Mouse (Mus musculus): ENCODE measurements around the gene Stx8. TPM values are rescaled to one million over a fixed set of nuclear protein-coding genes. Genes with fewer than 3 reads are reported as not detected.
A peak's percentile ranks its signal among the peaks of the same experiment; 100 is the strongest.

Stx8 gene
- polyA plus RNA-seq, 1 experiment from 2014 or later, result 23.4 TPM

DNA sequence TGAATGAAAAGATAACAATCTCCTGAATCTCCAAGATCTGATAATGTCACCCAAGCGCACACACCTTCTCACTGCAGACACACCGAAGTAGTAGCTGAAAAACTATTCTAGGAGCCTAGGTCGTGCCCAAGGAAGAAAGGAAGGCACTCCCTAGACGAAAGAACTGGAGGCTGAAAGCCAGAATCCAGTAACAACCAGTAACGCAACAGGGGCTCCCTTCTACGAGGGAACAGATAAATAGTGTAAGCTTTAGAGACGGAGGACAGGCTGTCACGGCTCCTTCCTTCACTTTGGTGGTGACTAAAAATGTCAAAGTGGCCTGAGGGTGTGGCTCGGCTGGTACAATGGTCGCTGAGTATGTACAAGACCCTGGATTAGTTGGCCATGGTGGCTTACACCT, 236.6 kb downstream of the Stx8 start:
- Histone ChIP-seq H3K4me3 (replicated peaks) (no peak overlapping the region), H3K36me3 (no peaks in the 10 kb centered on the region), H3K4me2 (no peak overlapping the region), H3K27ac (no peak overlapping the region), H3K27me3 (no peaks in the 10 kb centered on the region), H3K9ac (no peak overlapping the region), H3K4me1 (replicated peaks) (no peaks in the 10 kb centered on the region), H3K9me3 (replicated peaks) (no peaks in the 10 kb centered on the region)
- DNase-seq, result no peak
- no peak for ATAC-seq (ENCODE audit: low read depth)
- WGBS (ENCODE audit: insufficient replicate concordance), result 63% methylated on average over 10 of the region's 10 CpGs

GRCm38 (mm10) chr11:68203658-68204315, 237.8 kb downstream of the Stx8 start:
- no peak for ATAC-seq (ENCODE audit: low read depth)
- no peak overlapping the region for H3K4me3 ChIP-seq (replicated peaks)
- no peak overlapping the region for H3K27ac ChIP-seq
- no peaks in the 10 kb centered on the region for H3K4me1 ChIP-seq (replicated peaks)
- no peak overlapping the region for H3K9ac ChIP-seq
- WGBS (ENCODE audit: insufficient replicate concordance), result 57% methylated on average over 10 of the region's 10 CpGs
- no peaks in the 10 kb centered on the region for H3K27me3 ChIP-seq
- no peak overlapping the region for H3K4me2 ChIP-seq
- no peaks in the 10 kb centered on the region for H3K36me3 ChIP-seq
- no peak for DNase-seq
- H3K9me3 ChIP-seq (replicated peaks), result no peaks in the 10 kb centered on the region

GRCm38 (mm10) chr11:68204407-68204806, 238.4 kb downstream of the Stx8 start:
- Histone ChIP-seq H3K36me3 (no peaks in the 10 kb centered on the region), H3K27me3 (no peaks in the 10 kb centered on the region), H3K9ac (no peak overlapping the region), H3K4me2 (no peak overlapping the region), H3K9me3 (replicated peaks) (no peaks in the 10 kb centered on the region), H3K4me1 (replicated peaks) (no peaks in the 10 kb centered on the region), H3K27ac (no peak overlapping the region), H3K4me3 (replicated peaks) (no peak overlapping the region)
- DNase-seq (no peak), ATAC-seq (ENCODE audit: low read depth) (no peak)
- WGBS (ENCODE audit: insufficient replicate concordance), result 75% methylated on average over 5 of the region's 5 CpGs

GRCm38 (mm10) chr11:68205572-68206229, 239.7 kb downstream of the Stx8 start:
- H3K9ac ChIP-seq, result no peak overlapping the region
- H3K27ac ChIP-seq, result no peak overlapping the region
- no peaks in the 10 kb centered on the region for H3K9me3 ChIP-seq (replicated peaks)
- no peak overlapping the region for H3K4me2 ChIP-seq
- H3K4me3 ChIP-seq (replicated peaks), result no peak overlapping the region
- 66% methylated on average over 10 of the region's 10 CpGs for WGBS (ENCODE audit: insufficient replicate concordance)
- H3K4me1 ChIP-seq (replicated peaks), result no peaks in the 10 kb centered on the region
- H3K27me3 ChIP-seq, result no peaks in the 10 kb centered on the region
- no peak for DNase-seq
- no peaks in the 10 kb centered on the region for H3K36me3 ChIP-seq
- no peak for ATAC-seq (ENCODE audit: low read depth)

DNA sequence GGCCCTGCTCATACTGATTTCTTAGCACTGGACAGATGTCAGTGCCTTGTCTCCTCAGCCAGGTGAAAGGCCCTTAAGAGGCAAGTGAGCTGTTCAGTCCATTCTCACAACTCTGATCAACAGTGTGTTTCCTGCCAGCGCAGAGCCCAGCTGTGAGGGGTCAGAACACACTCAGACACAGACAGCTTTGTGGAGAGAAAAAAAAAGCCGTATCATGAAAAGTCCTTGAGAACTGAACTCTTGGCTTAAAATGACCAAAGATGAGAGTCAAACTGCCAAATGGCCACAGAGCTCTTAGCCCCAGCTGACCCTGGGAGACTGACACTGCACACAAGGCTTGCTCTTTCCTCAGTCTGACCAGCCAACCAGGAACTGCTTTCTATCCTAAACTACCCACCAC, 242.0 kb downstream of the Stx8 start:
- ATAC-seq (ENCODE audit: low read depth), result no peak
- H3K4me2 ChIP-seq, result no peak overlapping the region
- DNase-seq, result no peak
- no peaks in the 10 kb centered on the region for H3K9me3 ChIP-seq (replicated peaks)
- 70% methylated on average over 2 of the region's 2 CpGs for whole genome bisulfite sequencing (ENCODE audit: insufficient replicate concordance)
- H3K4me3 ChIP-seq (replicated peaks), result no peak overlapping the region
- no peaks in the 10 kb centered on the region for H3K4me1 ChIP-seq (replicated peaks)
- no peaks in the 10 kb centered on the region for H3K27me3 ChIP-seq
- no peak overlapping the region for H3K9ac ChIP-seq
- no peak overlapping the region for H3K27ac ChIP-seq
- no peaks in the 10 kb centered on the region for H3K36me3 ChIP-seq

DNA sequence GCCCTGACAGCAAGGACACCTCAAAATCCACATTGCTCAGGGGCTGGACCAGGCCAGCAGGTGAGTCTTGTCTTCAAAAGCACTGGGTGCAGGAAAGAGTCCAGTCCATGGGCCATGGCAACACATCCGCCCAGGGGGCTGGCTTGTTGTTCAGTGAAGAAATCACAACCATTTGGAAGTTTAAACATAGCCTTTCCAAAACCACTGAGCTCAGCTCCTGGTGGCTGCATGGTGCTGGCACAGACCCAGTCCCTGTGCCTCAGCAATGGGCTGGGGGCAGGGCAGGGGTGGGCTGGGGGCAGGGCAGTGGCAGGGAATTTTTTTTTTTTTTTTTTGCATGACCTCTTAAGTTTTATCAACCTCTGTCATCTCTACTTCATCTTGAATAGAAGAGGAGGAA, 242.6 kb downstream of the Stx8 start:
- no peaks in the 10 kb centered on the region for H3K4me1 ChIP-seq (replicated peaks)
- no peak overlapping the region for H3K4me2 ChIP-seq
- H3K9ac ChIP-seq, result no peak overlapping the region
- H3K9me3 ChIP-seq (replicated peaks), result no peaks in the 10 kb centered on the region
- WGBS (ENCODE audit: insufficient replicate concordance), result 79% methylated on average over 1 of the region's 1 CpGs
- H3K4me3 ChIP-seq (replicated peaks), result no peak overlapping the region
- no peak for ATAC-seq (ENCODE audit: low read depth)
- no peak overlapping the region for H3K27ac ChIP-seq
- no peak for DNase-seq
- H3K36me3 ChIP-seq, result no peaks in the 10 kb centered on the region
- H3K27me3 ChIP-seq, result no peaks in the 10 kb centered on the region

DNA sequence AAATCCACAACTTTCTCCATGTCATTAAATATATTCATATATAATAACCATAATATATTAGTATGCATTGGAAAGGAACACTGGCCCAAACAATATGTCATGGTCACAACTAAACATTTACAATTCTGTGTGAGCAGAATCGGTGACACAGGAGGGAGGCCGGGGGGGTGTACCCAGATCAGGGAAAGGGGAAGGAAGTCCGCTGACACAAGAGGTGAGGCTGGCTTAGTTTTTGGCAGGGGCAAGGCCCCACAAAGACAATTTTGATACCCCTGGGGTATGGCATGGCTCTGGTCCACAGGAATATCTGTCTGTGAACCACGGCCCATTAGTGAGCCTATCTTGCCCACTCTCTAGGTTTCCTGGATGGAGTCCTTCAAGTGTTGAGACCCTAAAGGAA, 243.5 kb downstream of the Stx8 start:
- Histone ChIP-seq H3K27me3 (no peaks in the 10 kb centered on the region), H3K4me2 (no peak overlapping the region), H3K9me3 (replicated peaks) (no peaks in the 10 kb centered on the region), H3K9ac (no peak overlapping the region), H3K36me3 (no peaks in the 10 kb centered on the region), H3K4me3 (replicated peaks) (no peak overlapping the region), H3K27ac (no peak overlapping the region), H3K4me1 (replicated peaks) (no peaks in the 10 kb centered on the region)
- 34% methylated on average over 4 of the region's 4 CpGs for WGBS (ENCODE audit: insufficient replicate concordance)
- no peak for ATAC-seq (ENCODE audit: low read depth)
- no peak for DNase-seq

DNA sequence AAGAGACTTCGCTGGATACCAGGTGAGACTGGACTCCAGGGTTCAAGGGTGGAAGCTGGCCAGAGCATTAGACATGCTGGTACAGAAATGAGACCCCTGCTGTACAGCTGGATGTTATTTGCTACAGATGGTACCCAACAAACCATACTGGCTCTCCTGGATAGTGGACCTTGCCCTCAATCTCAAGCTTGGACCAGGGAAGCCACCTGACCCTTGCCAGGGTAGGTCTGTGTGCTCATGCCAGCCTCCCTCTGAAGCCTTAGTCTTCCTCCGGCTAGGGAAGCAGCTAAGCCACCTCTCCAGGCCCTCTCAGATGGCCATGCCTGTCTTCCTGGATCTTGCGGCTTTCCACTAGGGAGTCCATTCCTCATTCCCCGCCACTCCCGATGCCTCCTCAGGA, 244.7 kb downstream of the Stx8 start:
- ATAC-seq (ENCODE audit: low read depth), result no peak
- no peak for DNase-seq
- Histone ChIP-seq H3K4me2 (no peak overlapping the region), H3K27me3 (no peaks in the 10 kb centered on the region), H3K36me3 (no peaks in the 10 kb centered on the region), H3K4me1 (replicated peaks) (no peaks in the 10 kb centered on the region), H3K9me3 (replicated peaks) (no peaks in the 10 kb centered on the region), H3K27ac (no peak overlapping the region), H3K9ac (no peak overlapping the region), H3K4me3 (replicated peaks) (no peak overlapping the region)
- 80% methylated on average over 5 of the region's 5 CpGs for WGBS (ENCODE audit: insufficient replicate concordance)

DNA sequence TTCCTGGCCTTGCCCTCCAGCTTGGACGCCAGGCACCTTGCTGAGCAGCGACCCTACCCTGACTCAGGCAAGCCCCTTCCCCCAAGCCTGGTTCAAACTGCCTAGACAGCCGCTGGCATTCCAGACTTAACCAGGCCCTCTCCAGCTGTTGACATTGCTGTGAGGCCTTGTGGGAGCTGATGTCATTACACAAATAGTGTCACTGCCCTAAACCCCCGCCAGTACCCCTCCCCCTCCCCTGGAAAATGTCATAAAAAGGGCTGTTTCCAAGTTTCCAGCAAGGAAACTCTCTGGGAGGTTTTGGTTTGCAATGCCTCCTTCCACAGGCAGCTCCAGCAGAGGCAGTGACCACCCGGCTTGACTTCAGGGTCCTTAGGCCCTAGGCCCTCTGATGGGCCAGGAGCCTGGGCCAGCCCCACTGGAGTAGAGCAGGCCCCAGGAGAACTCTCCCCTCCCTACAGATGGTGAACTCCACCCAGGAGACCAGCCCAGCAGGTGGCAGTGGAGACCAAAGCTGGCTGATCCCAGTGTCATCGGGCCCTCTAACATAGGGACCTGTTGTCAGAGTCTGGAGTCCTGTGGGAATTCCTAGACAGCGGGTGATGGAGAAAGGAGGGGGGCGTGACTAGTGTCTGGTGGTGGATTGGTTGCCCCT, 246.1 kb downstream of the Stx8 start:
- H3K9me3 ChIP-seq (replicated peaks), result no peaks in the 10 kb centered on the region
- H3K4me1 ChIP-seq (replicated peaks), result no peaks in the 10 kb centered on the region
- 47% methylated on average over 8 of the region's 8 CpGs for WGBS (ENCODE audit: insufficient replicate concordance)
- ATAC-seq (ENCODE audit: low read depth) (peak; percentile 54), DNase-seq (peak; percentile 12)
- no peak overlapping the region for H3K9ac ChIP-seq
- H3K36me3 ChIP-seq, result no peaks in the 10 kb centered on the region
- H3K27me3 ChIP-seq, result no peaks in the 10 kb centered on the region
- no peak overlapping the region for H3K4me2 ChIP-seq
- no peak overlapping the region for H3K27ac ChIP-seq
- H3K4me3 ChIP-seq (replicated peaks), result no peak overlapping the region

- ATAC-seq (ENCODE audit: low read depth), result no peak
- Histone ChIP-seq H3K4me2 (no peak overlapping the region), H3K4me1 (replicated peaks) (no peaks in the 10 kb centered on the region), H3K9me3 (replicated peaks) (no peaks in the 10 kb centered on the region), H3K4me3 (replicated peaks) (no peak overlapping the region), H3K27ac (no peak overlapping the region), H3K27me3 (no peaks in the 10 kb centered on the region), H3K36me3 (no peaks in the 10 kb centered on the region), H3K9ac (no peak overlapping the region)
- DNase-seq, result no peak
- 37% methylated on average over 3 of the region's 3 CpGs for WGBS (ENCODE audit: insufficient replicate concordance)
Measured at GRCm38 (mm10) chr11:68213896-68214295, 247.9 kb downstream of the Stx8 start.

DNA sequence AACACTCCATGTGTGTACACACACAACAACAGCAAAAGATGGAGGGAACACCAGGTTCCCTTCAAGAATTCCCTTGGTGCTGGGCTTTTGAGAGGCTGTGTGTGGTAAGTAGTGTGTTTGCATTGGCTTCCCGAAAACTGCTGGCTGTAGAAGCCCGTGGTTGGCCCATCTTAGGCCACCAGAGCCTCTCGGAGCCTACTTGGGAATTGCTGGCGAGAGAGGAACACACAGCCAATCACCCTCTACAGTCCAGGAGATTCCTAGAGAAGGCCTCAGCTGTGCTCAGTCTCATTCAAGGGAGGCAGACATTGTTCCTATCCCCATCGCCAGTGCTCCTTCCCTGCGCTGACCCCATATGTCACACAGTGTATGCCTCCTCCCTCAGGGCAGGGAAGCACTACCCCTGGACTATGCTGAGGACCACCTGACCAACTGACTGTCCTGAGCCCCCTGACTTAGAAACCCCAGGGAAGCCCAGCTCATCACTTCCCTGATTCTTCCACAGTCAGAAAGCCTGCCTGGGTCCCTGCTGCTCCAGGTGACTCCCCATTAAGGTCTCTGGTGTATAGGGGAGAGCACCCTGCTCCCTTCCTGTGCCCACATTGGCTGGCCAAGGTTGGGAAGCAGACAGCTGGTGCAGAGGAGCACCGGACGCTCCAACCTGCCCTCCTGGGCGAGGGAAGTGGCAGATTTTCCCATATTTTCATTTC, 248.7 kb downstream of the Stx8 start:
- H3K36me3 ChIP-seq, result no peaks in the 10 kb centered on the region
- no peaks in the 10 kb centered on the region for H3K9me3 ChIP-seq (replicated peaks)
- ATAC-seq (ENCODE audit: low read depth) (no peak), DNase-seq (no peak)
- no peaks in the 10 kb centered on the region for H3K4me1 ChIP-seq (replicated peaks)
- H3K27me3 ChIP-seq, result no peaks in the 10 kb centered on the region
- no peak overlapping the region for H3K9ac ChIP-seq
- H3K27ac ChIP-seq, result no peak overlapping the region
- no peak overlapping the region for H3K4me3 ChIP-seq (replicated peaks)
- H3K4me2 ChIP-seq, result no peak overlapping the region
- 61% methylated on average over 9 of the region's 9 CpGs for WGBS (ENCODE audit: insufficient replicate concordance)

Measured in liver, embryonic 13.5 days (tissue).